Mouse (Mus musculus): ENCODE results near the gene Rnf41.

- TF ChIP-seq POLR2A (IDR thresholded peaks at IDR 0.05; ENCODE audit: insufficient read depth, low read length) = no peak
- TF ChIP-seq CTCF (IDR thresholded peaks at IDR 0.05; ENCODE audit: low read depth, low read length) = no peak
- no peak for TF ChIP-seq EP300 (IDR thresholded peaks at IDR 0.05; ENCODE audit: insufficient read depth, low read depth, low read length)
Measured at GRCm38 (mm10) chr10:128429454-128429853, 18.0 kb downstream of the Rnf41 start.

All from ES-Bruce4 (cell line).